Mouse (Mus musculus) embryonic facial prominence, embryonic 13.5 days (tissue): ENCODE results near the gene Pard3. TPM values are rescaled to one million over a fixed set of nuclear protein-coding genes. Genes with fewer than 3 reads are reported as not detected.
A peak's percentile ranks its signal among the peaks of the same experiment; 100 is the strongest.

ENCODE experiments used
- ATAC-seq: fragments of 200-750 bp; cut with Nextera tagmentation; 2 replicates; pipeline ENCODE4 v1.8.0; 2017; ENCODE audit warnings: low read depth; ENCODE audit not compliant: insufficient number of reproducible peaks, insufficient read depth, low FRiP score, low TSS enrichment
- H3K27ac ChIP-seq: fragments of 300-500 bp; sonication (generic); 2 replicates; pipeline ENCODE4 v1.5.1; 2015; ENCODE audit warnings: moderate library complexity, mild to moderate bottlenecking, inconsistent platforms
- H3K27me3 ChIP-seq: fragments of 300-500 bp; sonication (generic); 2 replicates; pipeline ENCODE4 v1.6.1; 2015; ENCODE audit warnings: mild to moderate bottlenecking, inconsistent platforms
- H3K36me3 ChIP-seq: fragments of 300-500 bp; sonication (generic); 2 replicates; pipeline ENCODE4 v1.6.1; 2015; ENCODE audit warnings: mild to moderate bottlenecking, inconsistent platforms
- H3K4me1 ChIP-seq: fragments of 300-500 bp; sonication (generic); 2 replicates; pipeline ENCODE4 v1.6.1; 2015; ENCODE audit warnings: inconsistent platforms
- H3K4me2 ChIP-seq: fragments of 300-500 bp; sonication (generic); 2 replicates; pipeline ENCODE4 v1.6.1; 2015; ENCODE audit warnings: moderate library complexity, mild to moderate bottlenecking, inconsistent platforms
- H3K4me3 ChIP-seq: fragments of 300-500 bp; sonication (generic); 2 replicates; pipeline ENCODE4 v1.5.1; 2015; ENCODE audit warnings: mild to moderate bottlenecking, inconsistent platforms
- H3K9ac ChIP-seq: fragments of 300-500 bp; sonication (generic); 2 replicates; pipeline ENCODE4 v1.6.1; 2015; ENCODE audit warnings: mild to moderate bottlenecking, inconsistent platforms
- H3K9me3 ChIP-seq: fragments of 300-500 bp; sonication (generic); 2 replicates; pipeline ENCODE4 v1.6.1; 2016; ENCODE audit warnings: inconsistent platforms
- WGBS: fragments of 180-500 bp; shearing (Covaris S2); methylation state at CpG from one replicate; pipeline ENCODE4 v1.1.7; 2015; ENCODE audit warnings: mixed read lengths; 5-methylcytosine and 5-hydroxymethylcytosine counted together
- polyA plus RNA-seq: library from polyadenylated mRNA; unstranded; fragments of >200 nt; fragmentation: Nextera tagmentation; extraction: Ambion mirVana; gene quantifications from 2 replicates; pipeline ENCODE4 v1.2.1, GENCODE M21; 2015

Pard3 gene
- polyA plus RNA-seq, 1 experiment from 2014 or later: 35.6 TPM

- peak; percentile 68 for ATAC-seq
- peak overlapping the region; percentile 72 for H3K4me2 ChIP-seq
- H3K9me3 ChIP-seq: no peaks in the 10 kb centered on the region
- H3K27me3 ChIP-seq: no peaks in the 10 kb centered on the region
- peak overlapping the region; percentile 96 for H3K4me3 ChIP-seq
- no peaks in the 10 kb centered on the region for H3K36me3 ChIP-seq
- peak overlapping the region; percentile 99 for H3K9ac ChIP-seq
- H3K4me1 ChIP-seq: peaks cover 46% of the 10 kb centered on the region
- H3K27ac ChIP-seq: peak overlapping the region; percentile 98
- under 1% methylated on average over 80 of the region's 80 CpGs for WGBS
These were observed 844 bp downstream of the Pard3 start for GRCm38 (mm10) chr8:127064361-127065112.

- H3K4me2 ChIP-seq: peak overlapping the region; percentile 72
- peaks cover 52% of the 10 kb centered on the region for H3K4me1 ChIP-seq
- H3K9me3 ChIP-seq: no peaks in the 10 kb centered on the region
- no peak for ATAC-seq
- H3K27me3 ChIP-seq: no peaks in the 10 kb centered on the region
- peak overlapping the region; percentile 98 for H3K27ac ChIP-seq
- peak overlapping the region; percentile 99 for H3K9ac ChIP-seq
- 1% methylated on average over 10 of the region's 10 CpGs for WGBS
- H3K4me3 ChIP-seq: peak overlapping the region; percentile 96
- no peaks in the 10 kb centered on the region for H3K36me3 ChIP-seq
These were observed 1.4 kb downstream of the Pard3 start for GRCm38 (mm10) chr8:127065113-127065473.

- Histone ChIP-seq H3K4me3 (peak overlapping the region; percentile 96), H3K9me3 (no peaks in the 10 kb centered on the region), H3K36me3 (no peaks in the 10 kb centered on the region), H3K4me2 (peak overlapping the region; percentile 72), H3K27me3 (no peaks in the 10 kb centered on the region), H3K27ac (no peak overlapping the region), H3K9ac (peak overlapping the region; percentile 99; the same call in 1 of the 2 replicates), H3K4me1 (peaks cover 58% of the 10 kb centered on the region)
- 47% methylated on average over 1 of the region's 1 CpGs for WGBS
- no peak for ATAC-seq
These were observed 2.1 kb downstream of the Pard3 start for GRCm38 (mm10) chr8:127065791-127066190.

- H3K4me1 ChIP-seq: peaks cover 58% of the 10 kb centered on the region
- H3K36me3 ChIP-seq: no peaks in the 10 kb centered on the region
- no peak overlapping the region for H3K4me3 ChIP-seq
- H3K4me2 ChIP-seq: peak overlapping the region; percentile 72
- no peaks in the 10 kb centered on the region for H3K27me3 ChIP-seq
- no peak overlapping the region for H3K27ac ChIP-seq
- ATAC-seq: no peak
- H3K9ac ChIP-seq: no peak overlapping the region
- H3K9me3 ChIP-seq: no peaks in the 10 kb centered on the region
These were observed 2.8 kb downstream of the Pard3 start for GRCm38 (mm10) chr8:127066501-127066900.

- ATAC-seq: no peak
- Histone ChIP-seq H3K9ac (no peak overlapping the region), H3K36me3 (no peaks in the 10 kb centered on the region), H3K4me3 (no peak overlapping the region), H3K4me1 (peaks cover 59% of the 10 kb centered on the region), H3K4me2 (no peak overlapping the region), H3K27ac (no peak overlapping the region), H3K9me3 (no peaks in the 10 kb centered on the region), H3K27me3 (no peaks in the 10 kb centered on the region)
- WGBS: 76% methylated on average over 3 of the region's 3 CpGs
These were observed 5.0 kb downstream of the Pard3 start for GRCm38 (mm10) chr8:127068719-127069118.

- ATAC-seq: no peak
- no peaks in the 10 kb centered on the region for H3K27me3 ChIP-seq
- no peak overlapping the region for H3K9ac ChIP-seq
- WGBS: 67% methylated on average over 3 of the region's 3 CpGs
- no peak overlapping the region for H3K27ac ChIP-seq
- no peak overlapping the region for H3K4me3 ChIP-seq
- peaks cover 65% of the 10 kb centered on the region for H3K4me1 ChIP-seq
- no peaks in the 10 kb centered on the region for H3K36me3 ChIP-seq
- H3K4me2 ChIP-seq: no peak overlapping the region
- no peaks in the 10 kb centered on the region for H3K9me3 ChIP-seq
These were observed 6.5 kb downstream of the Pard3 start for GRCm38 (mm10) chr8:127070225-127070624.

- Histone ChIP-seq H3K36me3 (no peaks in the 10 kb centered on the region), H3K9ac (no peak overlapping the region), H3K27ac (peak overlapping the region; percentile 12; the same call in 1 of the 2 replicates), H3K4me3 (no peak overlapping the region), H3K4me1 (peaks cover 56% of the 10 kb centered on the region), H3K9me3 (no peaks in the 10 kb centered on the region), H3K4me2 (no peak overlapping the region), H3K27me3 (no peaks in the 10 kb centered on the region)
- no peak for ATAC-seq
- 65% methylated on average over 5 of the region's 5 CpGs for WGBS
These were observed 9.4 kb downstream of the Pard3 start for GRCm38 (mm10) chr8:127073052-127073618.

- Histone ChIP-seq H3K27me3 (no peaks in the 10 kb centered on the region), H3K9me3 (no peaks in the 10 kb centered on the region), H3K36me3 (no peaks in the 10 kb centered on the region), H3K27ac (no peak overlapping the region), H3K4me2 (no peak overlapping the region), H3K9ac (no peak overlapping the region), H3K4me1 (peaks cover 66% of the 10 kb centered on the region), H3K4me3 (no peak overlapping the region)
- no peak for ATAC-seq
- WGBS: 87% methylated on average over 7 of the region's 7 CpGs
These were observed 12.8 kb downstream of the Pard3 start for GRCm38 (mm10) chr8:127076511-127076910.

- Histone ChIP-seq H3K27me3 (no peaks in the 10 kb centered on the region), H3K4me2 (no peak overlapping the region), H3K27ac (no peak overlapping the region), H3K4me3 (no peak overlapping the region), H3K9me3 (no peaks in the 10 kb centered on the region), H3K9ac (no peak overlapping the region), H3K36me3 (no peaks in the 10 kb centered on the region), H3K4me1 (peaks cover 70% of the 10 kb centered on the region)
- ATAC-seq: no peak
- 41% methylated on average over 5 of the region's 5 CpGs for WGBS
These were observed 15.6 kb downstream of the Pard3 start for GRCm38 (mm10) chr8:127079244-127079805.

GRCm38 (mm10) chr8:127081297-127081696, 17.6 kb downstream of the Pard3 start:
- no peak overlapping the region for H3K4me3 ChIP-seq
- no peaks in the 10 kb centered on the region for H3K9me3 ChIP-seq
- WGBS: 82% methylated on average over 3 of the region's 3 CpGs
- no peak overlapping the region for H3K27ac ChIP-seq
- H3K4me2 ChIP-seq: no peak overlapping the region
- no peaks in the 10 kb centered on the region for H3K36me3 ChIP-seq
- ATAC-seq: no peak
- H3K4me1 ChIP-seq: peaks cover 75% of the 10 kb centered on the region
- H3K9ac ChIP-seq: no peak overlapping the region
- H3K27me3 ChIP-seq: no peaks in the 10 kb centered on the region

- Histone ChIP-seq H3K27me3 (no peaks in the 10 kb centered on the region), H3K4me1 (peaks cover 76% of the 10 kb centered on the region), H3K27ac (no peak overlapping the region), H3K9me3 (no peaks in the 10 kb centered on the region), H3K36me3 (no peaks in the 10 kb centered on the region), H3K4me3 (no peak overlapping the region), H3K4me2 (no peak overlapping the region), H3K9ac (no peak overlapping the region)
- WGBS: 73% methylated on average over 2 of the region's 2 CpGs
- ATAC-seq: no peak
These were observed 18.8 kb downstream of the Pard3 start for GRCm38 (mm10) chr8:127082486-127082885.

GRCm38 (mm10) chr8:127084565-127084964, 20.9 kb downstream of the Pard3 start:
- no peaks in the 10 kb centered on the region for H3K9me3 ChIP-seq
- 80% methylated on average over 6 of the region's 6 CpGs for WGBS
- no peak overlapping the region for H3K4me3 ChIP-seq
- H3K4me2 ChIP-seq: no peak overlapping the region
- H3K27ac ChIP-seq: no peak overlapping the region
- no peak overlapping the region for H3K9ac ChIP-seq
- ATAC-seq: no peak
- H3K27me3 ChIP-seq: no peaks in the 10 kb centered on the region
- peaks cover 75% of the 10 kb centered on the region for H3K4me1 ChIP-seq
- H3K36me3 ChIP-seq: no peaks in the 10 kb centered on the region
